Mouse (Mus musculus) MEL-GATA-1-ER (cell line): ENCODE measurements around the gene Megf6.

Source experiments
- DNase-seq: peaks from one replicate; pipeline ENCODE4 v3.0.0-alpha.2; 2012; ENCODE audit warnings: low read depth; ENCODE audit errors: extremely low read depth

Megf6 gene

DNA sequence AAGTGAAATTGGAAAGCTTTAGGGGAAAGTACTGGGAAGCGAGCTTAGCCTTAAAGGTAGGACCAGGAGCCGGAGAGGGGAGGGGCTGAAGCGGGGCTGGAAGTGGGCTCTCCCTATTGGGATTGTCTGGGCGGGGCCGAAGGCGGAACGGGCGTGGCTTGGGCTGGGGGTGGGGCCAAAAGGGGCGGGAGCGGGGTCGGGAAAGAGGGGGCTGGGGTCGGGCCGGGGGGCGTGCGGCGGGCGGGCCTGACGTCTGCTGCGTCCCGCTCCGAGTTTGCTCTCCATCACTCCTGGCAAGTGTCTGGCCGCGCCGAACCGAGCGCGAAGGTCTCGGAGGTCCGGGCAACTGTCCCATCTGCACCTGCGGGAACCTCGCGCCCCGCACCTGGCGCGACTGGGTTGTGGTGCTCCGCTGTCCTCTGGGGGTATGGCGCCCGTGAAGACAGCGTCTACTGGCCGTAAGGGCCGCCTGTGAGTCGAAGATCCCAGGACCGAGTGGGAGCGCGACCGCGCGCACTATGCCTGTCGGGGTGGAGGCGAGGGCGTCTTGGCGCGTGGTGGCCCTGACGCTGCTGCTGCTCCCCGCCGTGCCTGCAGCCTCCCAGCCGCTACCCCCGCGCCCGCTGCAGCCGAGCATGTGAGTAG, at the start of gene Megf6:
Gene Megf6, plus strand, starts transcription at position 225 of the 645 bp plus-strand sequence.
- DNase-seq = no peak

DNA sequence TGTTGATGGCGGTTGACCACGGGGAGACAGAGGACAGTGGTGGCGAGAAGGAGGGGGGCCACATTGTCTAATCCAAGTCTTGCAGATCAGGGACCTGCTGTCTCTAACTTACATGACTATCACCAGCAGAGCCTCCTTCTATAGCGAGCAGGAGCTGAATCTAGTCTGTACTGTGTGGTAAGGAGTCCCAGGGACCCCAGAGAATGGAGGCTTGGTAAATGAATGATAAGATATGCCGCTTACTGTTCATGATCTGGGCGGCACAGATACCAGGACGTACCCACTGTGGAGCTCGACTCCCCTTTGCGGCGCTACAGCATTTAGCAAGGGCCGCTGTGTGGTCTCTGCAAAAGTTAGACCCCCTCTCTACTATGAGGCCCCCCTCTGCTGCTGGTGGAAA, 48.7 kb upstream of the Megf6 start:
- no peak for DNase-seq

DNA sequence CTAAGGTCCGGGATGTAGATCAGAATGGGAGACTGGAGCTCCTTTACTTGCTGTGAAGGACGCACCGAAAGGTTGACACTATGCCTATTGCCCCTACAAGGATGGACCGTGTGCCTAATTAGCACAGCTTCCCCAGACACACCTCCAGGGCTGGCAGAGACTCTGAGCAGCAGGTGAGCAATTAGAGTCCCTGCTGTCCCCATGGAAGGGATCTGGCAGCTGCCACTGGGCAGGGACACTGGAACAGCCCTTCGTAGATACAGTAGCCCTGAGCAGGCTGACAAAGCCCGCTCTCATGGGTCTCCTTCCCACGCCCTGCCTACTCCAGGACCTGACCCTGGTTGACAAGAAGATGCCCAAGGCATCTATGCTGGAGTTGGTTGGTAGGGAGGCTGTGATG, 48.2 kb upstream of the Megf6 start:
- no peak for DNase-seq

DNA sequence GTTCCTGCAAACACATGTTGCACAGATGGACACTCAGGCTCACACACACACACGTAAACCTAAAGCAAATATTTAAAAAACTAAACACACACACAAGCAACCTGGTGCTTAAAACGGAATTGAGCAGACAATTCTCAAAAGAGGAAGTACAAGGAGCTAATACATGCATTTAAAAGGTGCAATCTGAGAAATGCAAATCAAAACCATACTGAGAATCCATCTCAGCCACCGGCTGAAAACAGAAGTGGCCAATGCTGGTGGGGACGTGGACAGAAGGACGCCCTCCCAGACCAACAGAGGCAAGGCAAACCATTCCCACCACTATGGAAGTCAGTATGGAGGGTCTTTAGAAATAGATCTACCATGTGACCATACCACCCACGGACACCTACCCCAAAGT, 47.0 kb upstream of the Megf6 start:
- no peak for DNase-seq

- DNase-seq = no peak
These were observed 45.3 kb upstream of the Megf6 start for GRCm38 (mm10) chr4:154125202-154125601.

DNA sequence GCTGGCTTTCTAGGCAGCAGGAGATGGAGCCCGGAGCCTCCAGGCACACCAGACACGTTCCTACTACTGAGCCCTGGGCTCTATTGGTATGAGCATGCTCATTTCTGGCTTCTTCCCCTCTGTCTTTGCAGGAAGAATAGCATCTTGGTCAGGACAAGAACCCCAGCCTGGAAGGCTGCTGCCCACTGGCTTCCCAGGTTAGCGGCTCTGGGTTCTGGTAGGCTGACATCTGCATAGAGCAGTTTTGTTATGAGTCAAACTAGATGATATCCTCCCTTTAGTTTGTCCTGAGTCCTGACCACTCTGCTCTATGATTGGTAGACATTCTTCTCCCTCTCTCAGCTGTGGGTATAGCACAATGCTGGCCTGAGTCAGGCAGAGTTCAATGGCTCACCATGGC, 43.3 kb upstream of the Megf6 start:
- no peak for DNase-seq

DNA sequence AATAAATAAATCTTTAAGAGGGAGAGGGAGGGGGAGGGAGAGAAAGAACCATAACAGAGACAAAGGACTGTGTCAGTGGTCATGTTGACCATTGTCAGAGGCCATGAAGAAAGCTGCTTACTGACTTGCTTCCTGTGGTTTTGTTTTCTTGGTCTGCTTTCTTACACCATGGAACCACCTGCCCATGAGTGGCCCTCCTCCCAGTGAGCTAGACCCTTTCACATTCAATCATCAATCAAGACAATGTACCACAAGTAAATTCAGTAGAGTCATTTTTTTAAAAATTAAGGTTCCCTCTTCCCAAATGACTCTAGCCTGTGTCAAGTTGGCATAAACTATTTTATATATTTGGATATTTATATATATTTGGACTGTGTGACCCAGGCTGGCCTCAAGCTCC, 40.6 kb upstream of the Megf6 start:
- DNase-seq = no peak

DNA sequence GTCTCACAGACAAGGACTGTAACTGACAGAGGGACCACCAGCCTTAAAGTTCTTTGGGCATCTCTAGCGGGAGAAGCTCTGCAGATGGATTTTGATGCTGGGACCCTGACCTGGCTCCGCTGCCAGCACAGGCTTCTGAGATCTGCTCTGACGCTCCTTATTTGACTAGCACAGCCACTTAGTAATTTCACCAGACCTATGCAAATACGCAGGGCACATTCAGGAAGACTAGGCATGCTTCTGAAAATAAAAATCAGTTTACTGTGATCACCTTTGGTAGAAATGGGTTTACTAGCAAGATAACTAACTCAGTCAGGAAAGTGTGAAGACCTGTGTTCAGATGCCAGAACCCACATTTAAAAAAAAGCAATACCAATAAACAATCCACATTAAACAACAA, 38.6 kb upstream of the Megf6 start:
- DNase-seq = no peak

DNA sequence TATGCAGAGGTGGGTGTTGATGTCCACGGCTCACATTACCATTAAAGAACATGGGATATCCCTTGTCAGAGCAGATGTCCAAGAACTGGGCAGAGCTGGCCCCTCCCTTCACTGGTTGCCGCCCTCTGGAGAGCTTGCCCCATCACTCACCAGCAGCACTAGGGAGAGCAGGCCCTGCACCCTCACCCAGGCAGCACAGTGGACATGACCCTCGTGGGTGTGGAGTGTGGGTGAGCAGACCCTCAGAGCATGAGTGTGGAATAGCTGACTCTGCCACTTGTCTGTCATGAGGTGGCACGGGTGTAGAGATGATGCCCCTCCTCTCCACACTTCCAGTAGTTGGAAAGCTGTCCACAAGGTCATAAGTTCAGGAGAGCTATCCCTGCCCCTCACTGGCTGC, 35.7 kb upstream of the Megf6 start:
- no peak for DNase-seq

DNA sequence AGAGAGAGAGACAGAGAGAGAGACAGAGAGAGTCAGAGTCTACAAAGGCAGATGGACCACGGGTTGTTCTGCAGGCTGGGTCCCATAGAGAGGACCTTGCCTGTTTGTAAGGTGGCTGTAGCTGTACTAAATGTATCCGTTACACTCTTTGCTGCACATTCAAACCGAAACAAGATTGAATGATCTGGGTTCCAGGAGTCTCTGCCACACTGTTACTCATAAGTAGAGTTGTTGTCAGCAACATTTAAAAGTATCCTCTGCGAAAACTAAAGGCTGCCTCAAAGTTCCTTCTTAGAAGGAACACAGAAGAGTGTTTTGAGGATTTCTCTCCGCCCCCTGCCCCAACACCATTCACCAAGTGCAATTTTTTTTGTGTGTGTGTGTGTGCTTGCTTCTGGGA, 33.4 kb upstream of the Megf6 start:
- no peak for DNase-seq

- no peak for DNase-seq
These were observed 30.8 kb upstream of the Megf6 start for GRCm38 (mm10) chr4:154139671-154140181.

DNA sequence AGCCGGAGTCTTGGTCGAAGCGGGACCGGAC, 30.5 kb upstream of the Megf6 start, which contains the start of gene Trp73:
Gene Trp73, minus strand, starts transcription at position 27 of the 31 bp plus-strand sequence.
- DNase-seq = no peak

GRCm38 (mm10) chr4:154140213-154141008, 30.1 kb upstream of the Megf6 start:
- no peak for DNase-seq

- DNase-seq = no peak
These were observed 29.3 kb upstream of the Megf6 start for GRCm38 (mm10) chr4:154141009-154141867.

DNA sequence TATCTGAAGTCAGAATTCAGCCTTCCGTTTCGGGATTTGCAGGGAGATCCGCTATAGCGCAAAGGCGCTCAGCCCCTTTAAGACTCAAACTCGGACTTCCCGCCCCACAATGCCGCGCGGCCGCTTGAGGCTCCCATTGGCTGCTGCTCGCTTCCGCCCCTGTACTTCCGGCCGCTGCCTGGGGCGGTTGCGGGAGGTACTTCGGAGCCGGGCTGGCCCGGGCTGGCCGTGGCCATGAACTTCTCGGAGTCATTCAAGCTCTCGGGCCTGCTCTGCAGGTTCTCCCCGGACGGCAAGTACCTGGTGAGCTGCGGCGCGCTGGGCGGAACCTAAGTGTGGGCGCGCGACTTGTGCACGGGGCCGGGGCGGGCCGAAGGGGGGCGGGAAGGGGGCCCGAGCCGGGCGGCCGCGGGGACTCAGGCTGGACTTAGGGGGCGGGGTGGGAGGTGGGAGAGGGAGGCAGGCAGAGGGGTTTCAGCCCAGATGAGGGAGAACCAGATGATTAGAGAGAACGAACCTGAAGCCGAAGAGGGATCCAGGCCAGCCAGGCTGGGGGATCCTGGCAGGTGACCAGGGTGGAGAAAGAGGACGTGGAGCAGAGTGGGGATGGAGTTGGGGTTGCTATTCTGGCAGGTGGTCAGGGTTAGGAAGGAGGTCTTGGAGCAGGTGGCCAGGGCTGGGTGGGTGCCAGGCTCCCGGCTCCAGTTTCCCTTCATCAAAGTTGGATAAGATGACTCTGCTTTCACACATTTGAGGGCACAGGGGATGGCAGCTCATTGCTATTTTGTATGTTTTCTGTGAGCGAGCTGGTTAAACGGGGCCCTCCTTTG, 28.1 kb upstream of the Megf6 start, which contains the start of gene Wrap73:
Gene Wrap73, plus strand, starts transcription at position 162 of the 830 bp plus-strand sequence.
- peak; percentile 69 for DNase-seq

- DNase-seq = no peak
These were observed 25.8 kb upstream of the Megf6 start for GRCm38 (mm10) chr4:154144712-154145111.

GRCm38 (mm10) chr4:154146342-154146741, 24.2 kb upstream of the Megf6 start:
- no peak for DNase-seq

GRCm38 (mm10) chr4:154154104-154154503, 16.4 kb upstream of the Megf6 start:
- no peak for DNase-seq

DNA sequence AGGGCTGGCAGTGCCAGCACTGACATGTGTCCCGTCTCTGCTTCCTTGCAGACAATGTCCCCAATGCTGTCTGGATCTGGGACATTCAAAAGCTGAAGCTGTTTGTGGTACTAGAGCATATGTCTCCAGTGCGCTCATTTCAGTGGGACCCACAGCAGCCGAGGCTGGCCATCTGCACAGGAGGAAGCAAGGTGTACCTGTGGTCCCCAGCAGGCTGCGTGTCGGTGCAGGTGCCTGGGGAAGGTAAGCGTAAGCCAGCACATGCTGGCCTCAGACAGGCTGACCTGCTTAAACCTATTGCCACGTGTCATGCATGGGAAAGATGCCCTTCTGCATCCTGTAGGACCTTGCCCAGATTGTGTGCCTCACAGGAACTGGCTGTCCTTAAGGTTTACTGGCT, 14.5 kb upstream of the Megf6 start:
- no peak for DNase-seq

GRCm38 (mm10) chr4:154157970-154158662, 12.4 kb upstream of the Megf6 start:
- DNase-seq = no peak

DNA sequence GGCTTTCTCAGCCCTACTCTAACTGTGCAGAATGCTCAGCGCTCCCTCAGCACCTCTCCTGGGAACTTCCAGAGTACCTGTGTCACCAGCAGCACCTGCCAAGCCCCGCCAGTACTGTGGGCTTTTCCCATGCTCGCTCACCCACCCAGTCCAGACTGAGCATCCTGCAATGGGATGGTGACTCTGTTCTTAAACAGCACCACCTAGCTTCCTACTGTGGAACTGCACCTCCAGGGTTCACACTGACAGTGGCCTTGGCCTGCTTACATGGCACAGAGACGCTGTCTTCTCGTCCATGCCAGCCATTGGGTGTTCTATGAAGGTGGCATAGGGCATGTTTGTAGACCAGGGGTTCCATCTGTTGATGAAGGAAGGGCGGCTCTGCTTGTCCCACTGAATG, 11.5 kb upstream of the Megf6 start:
- DNase-seq = peak; percentile 70
